Mouse (Mus musculus) heart, embryonic 13.5 days (tissue): ENCODE measurements at regions not wholly inside any gene's neighbourhood (a gene's known extent, or its start where the extent isn't known, plus 50 kb on each side); places are given as distances from the start of the nearest gene placed in this dataset.

Experiments used
- ATAC-seq: fragments of 200-750 bp; cut with Nextera tagmentation; 2 replicates; pipeline ENCODE4 v1.8.0; 2017; ENCODE audit warnings: moderate TSS enrichment; ENCODE audit not compliant: insufficient number of reproducible peaks, low FRiP score, low TSS enrichment; ENCODE audit errors: extremely low read depth
- H3K27ac ChIP-seq: fragments of 300-500 bp; sonication (generic); replicated peaks from 2 replicates; pipeline ENCODE4 v1.5.1; 2015; ENCODE audit warnings: moderate library complexity, mild to moderate bottlenecking, inconsistent platforms
- H3K27me3 ChIP-seq: fragments of 300-500 bp; sonication (generic); replicated peaks from 2 replicates; pipeline ENCODE4 v1.6.1; 2015; ENCODE audit warnings: mild to moderate bottlenecking, inconsistent platforms
- H3K36me3 ChIP-seq: fragments of 300-500 bp; sonication (generic); 2 replicates; pipeline ENCODE4 v1.6.1; 2015; ENCODE audit warnings: mild to moderate bottlenecking, inconsistent platforms
- H3K4me1 ChIP-seq: fragments of 300-500 bp; sonication (generic); 2 replicates; pipeline ENCODE4 v1.6.1; 2015; ENCODE audit warnings: inconsistent platforms
- H3K4me2 ChIP-seq: fragments of 300-500 bp; sonication (generic); 2 replicates; pipeline ENCODE4 v1.6.1; 2015; ENCODE audit warnings: inconsistent platforms, mild to moderate bottlenecking, moderate library complexity
- H3K4me3 ChIP-seq: fragments of 300-500 bp; sonication (generic); 2 replicates; pipeline ENCODE4 v1.5.1; 2015; ENCODE audit warnings: moderate library complexity, mild to moderate bottlenecking, inconsistent platforms
- H3K9ac ChIP-seq: fragments of 300-500 bp; sonication (generic); 2 replicates; pipeline ENCODE4 v1.6.1; 2015; ENCODE audit warnings: inconsistent platforms, mild to moderate bottlenecking, moderate library complexity
- H3K9me3 ChIP-seq: fragments of 300-500 bp; sonication (generic); 2 replicates; pipeline ENCODE4 v1.6.1; 2016; ENCODE audit warnings: inconsistent platforms
- WGBS: fragments of 180-500 bp; shearing (Covaris S2); methylation state at CpG from one replicate; pipeline ENCODE4 v1.1.7; 2015; ENCODE audit warnings: mixed read lengths; 5-methylcytosine and 5-hydroxymethylcytosine counted together

DNA sequence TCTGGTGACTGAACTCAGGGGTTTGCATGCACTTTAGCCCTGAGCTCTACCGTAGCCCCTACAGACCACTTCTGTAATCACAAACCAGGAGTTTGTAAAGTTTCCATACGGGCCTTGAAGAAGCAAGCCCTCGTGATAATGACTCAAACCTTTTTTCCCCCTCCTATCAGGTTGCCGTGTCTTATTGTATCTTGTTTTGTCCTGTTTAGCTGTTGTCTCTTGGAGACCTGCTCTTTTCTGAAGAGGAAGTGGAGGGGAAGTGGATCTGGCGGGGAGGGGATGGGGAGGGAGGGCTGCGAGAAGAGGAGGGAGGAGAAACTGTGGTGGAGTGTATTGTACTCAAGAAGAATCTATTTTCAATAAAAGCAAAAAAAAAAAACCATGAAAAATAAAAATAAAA, 87.0 kb downstream of the Fam43a start:
- Histone ChIP-seq H3K9me3 (0 out of 2 replicates have a peak, but pooled peaks cover 5% of the 10 kb centered on the region), H3K27me3 (no peaks in the 10 kb centered on the region), H3K27ac (no peak overlapping the region), H3K9ac (no peak overlapping the region), H3K4me1 (no peaks in the 10 kb centered on the region), H3K4me2 (no peak overlapping the region), H3K4me3 (no peak overlapping the region), H3K36me3 (no peaks in the 10 kb centered on the region)
- ATAC-seq, result no peak
- WGBS, result 46% methylated on average over 6 of the region's 6 CpGs

DNA sequence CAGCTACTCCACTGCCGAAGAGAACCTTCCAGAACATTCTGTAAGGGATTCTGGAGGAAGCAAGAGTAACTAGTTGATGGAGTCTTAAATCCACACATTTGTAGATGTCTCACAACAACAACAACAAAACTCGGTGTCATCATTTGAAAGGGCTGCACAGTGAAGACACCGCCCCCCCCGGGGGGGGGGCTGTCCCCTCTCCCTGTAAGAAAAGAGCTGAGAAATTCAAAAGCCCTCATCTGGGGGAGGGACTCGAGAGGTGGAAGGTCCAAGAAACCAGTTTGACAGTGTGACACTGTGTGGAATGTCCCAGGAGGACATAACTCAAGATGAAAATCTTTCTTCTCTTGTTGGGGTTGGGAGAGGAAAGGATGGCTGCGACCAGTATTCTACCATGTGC, 87.7 kb downstream of the Fam43a start:
- no peak for ATAC-seq
- WGBS, result 84% methylated on average over 6 of the region's 6 CpGs
- H3K4me1 ChIP-seq, result peaks cover 4% of the 10 kb centered on the region

DNA sequence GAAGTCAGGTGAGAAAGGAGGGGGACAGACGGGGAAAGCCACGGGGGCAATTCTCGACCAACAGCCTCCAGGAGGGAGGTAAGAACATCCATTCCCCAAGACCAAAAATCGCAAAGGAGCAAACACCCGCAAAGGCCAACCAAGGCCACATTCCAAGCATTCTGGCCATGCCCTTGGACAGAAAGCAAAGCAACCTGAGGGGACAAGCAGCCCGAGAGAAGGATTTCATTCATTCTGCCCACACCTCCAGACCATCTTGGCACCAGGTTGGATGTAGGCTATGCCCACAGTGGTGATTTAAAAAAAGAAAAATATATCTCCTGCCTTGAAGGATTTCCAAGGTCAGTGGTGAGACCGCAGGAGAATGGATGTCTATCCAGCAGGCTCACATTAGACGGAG, 88.2 kb downstream of the Fam43a start:
- no peak overlapping the region for H3K9ac ChIP-seq
- no peak overlapping the region for H3K27ac ChIP-seq
- ATAC-seq, result no peak
- H3K9me3 ChIP-seq, result 0 out of 2 replicates have a peak, but pooled peaks cover 5% of the 10 kb centered on the region
- H3K4me3 ChIP-seq, result no peak overlapping the region
- WGBS, result 72% methylated on average over 8 of the region's 8 CpGs
- peaks cover 9% of the 10 kb centered on the region for H3K4me1 ChIP-seq
- no peaks in the 10 kb centered on the region for H3K27me3 ChIP-seq
- H3K4me2 ChIP-seq, result no peak overlapping the region
- H3K36me3 ChIP-seq, result no peaks in the 10 kb centered on the region

More for the DNA sequence above, 87.7 kb downstream of the Fam43a start:
- Histone ChIP-seq H3K27ac (no peak overlapping the region), H3K9me3 (0 out of 2 replicates have a peak, but pooled peaks cover 5% of the 10 kb centered on the region), H3K9ac (no peak overlapping the region), H3K27me3 (no peaks in the 10 kb centered on the region), H3K4me3 (no peak overlapping the region), H3K36me3 (no peaks in the 10 kb centered on the region), H3K4me2 (no peak overlapping the region)

DNA sequence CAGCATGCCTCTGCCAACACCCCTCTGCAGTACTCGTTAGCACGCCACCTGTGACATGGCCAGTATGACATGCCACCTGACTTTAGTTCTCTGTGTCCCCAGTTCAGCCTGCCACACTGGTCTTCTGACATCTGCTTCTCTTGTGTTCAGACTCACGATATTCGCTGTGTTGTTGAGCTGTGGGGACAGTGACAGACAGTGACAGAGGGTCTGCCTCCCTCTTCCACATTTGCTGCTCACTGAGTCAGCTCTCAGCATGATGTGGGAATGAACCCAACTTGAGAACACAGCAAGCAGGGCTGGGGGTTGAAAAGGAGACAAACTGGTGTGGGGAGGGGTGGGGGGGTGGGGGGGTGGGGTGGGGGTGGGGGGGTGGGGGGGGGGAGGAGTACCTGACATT, 91.0 kb downstream of the Fam43a start:
- WGBS, result 49% methylated on average over 4 of the region's 4 CpGs

DNA sequence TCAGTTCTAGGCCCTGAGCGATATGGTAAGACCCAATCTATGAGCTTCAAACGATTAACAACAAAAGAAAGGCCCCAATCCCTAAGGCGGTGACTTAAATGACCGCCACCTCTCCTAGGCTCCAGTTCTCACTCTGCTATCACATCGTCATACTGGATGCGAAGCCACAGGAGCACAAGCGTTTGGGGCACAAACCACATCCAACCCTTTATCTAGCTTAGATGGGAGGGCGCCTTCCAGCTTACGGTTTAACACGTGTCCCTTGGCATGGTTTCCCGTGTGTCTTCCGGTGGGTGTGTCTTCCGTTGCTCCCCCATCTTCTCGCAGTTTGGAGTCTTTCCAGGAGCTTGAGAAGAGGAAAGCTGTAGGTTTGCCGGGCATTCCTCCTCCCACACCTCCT, 92.4 kb downstream of the Fam43a start:
- WGBS, result 73% methylated on average over 15 of the region's 15 CpGs
- H3K9ac ChIP-seq, result no peak overlapping the region

More for the DNA sequence above, 91.0 kb downstream of the Fam43a start:
- no peaks in the 10 kb centered on the region for H3K9me3 ChIP-seq
- H3K27ac ChIP-seq, result no peak overlapping the region
- no peak overlapping the region for H3K4me2 ChIP-seq
- H3K36me3 ChIP-seq, result no peaks in the 10 kb centered on the region
- H3K4me3 ChIP-seq, result no peak overlapping the region
- peaks cover 23% of the 10 kb centered on the region for H3K4me1 ChIP-seq
- H3K27me3 ChIP-seq, result no peaks in the 10 kb centered on the region
- H3K9ac ChIP-seq, result no peak overlapping the region
- ATAC-seq, result no peak

DNA sequence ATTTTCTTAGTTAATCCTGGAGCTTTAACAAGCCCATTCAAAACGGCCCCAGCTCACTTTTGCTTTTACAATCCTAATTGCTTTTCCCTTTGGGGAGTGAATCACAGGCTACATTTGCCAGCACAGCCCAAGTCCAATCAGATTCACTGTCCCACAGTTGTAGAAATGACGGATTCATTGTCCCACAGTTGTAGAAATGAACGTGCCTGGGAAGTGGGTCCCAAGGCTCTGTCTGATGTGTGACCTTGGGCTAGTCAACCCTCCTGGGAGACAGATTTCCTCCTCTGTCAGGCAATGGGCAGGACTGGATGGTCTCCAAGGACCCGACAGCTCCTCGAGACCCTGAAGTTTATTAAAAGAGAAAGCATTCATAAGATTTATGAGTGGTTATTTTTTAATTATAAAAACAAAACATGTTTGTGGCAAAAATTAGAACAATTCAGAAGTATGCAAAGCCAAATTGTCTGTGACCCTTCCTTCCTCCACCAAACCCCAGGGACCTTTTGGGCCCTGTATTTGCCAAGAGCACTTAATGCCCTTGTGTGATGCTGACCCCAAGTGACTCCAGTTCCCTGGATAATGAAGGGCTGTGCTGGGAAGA, 93.1 kb downstream of the Fam43a start:
- Histone ChIP-seq H3K27me3 (no peaks in the 10 kb centered on the region), H3K4me1 (peaks cover 30% of the 10 kb centered on the region), H3K27ac (no peak overlapping the region), H3K9me3 (no peaks in the 10 kb centered on the region), H3K4me3 (no peak overlapping the region), H3K4me2 (no peak overlapping the region), H3K9ac (no peak overlapping the region), H3K36me3 (no peaks in the 10 kb centered on the region)
- no peak for ATAC-seq
- WGBS, result 67% methylated on average over 5 of the region's 5 CpGs

More for the DNA sequence above, 92.4 kb downstream of the Fam43a start:
- ATAC-seq, result no peak
- H3K4me1 ChIP-seq, result peaks cover 25% of the 10 kb centered on the region
- no peak overlapping the region for H3K4me2 ChIP-seq
- no peaks in the 10 kb centered on the region for H3K36me3 ChIP-seq
- no peak overlapping the region for H3K27ac ChIP-seq
- no peaks in the 10 kb centered on the region for H3K9me3 ChIP-seq
- no peaks in the 10 kb centered on the region for H3K27me3 ChIP-seq
- H3K4me3 ChIP-seq, result no peak overlapping the region

DNA sequence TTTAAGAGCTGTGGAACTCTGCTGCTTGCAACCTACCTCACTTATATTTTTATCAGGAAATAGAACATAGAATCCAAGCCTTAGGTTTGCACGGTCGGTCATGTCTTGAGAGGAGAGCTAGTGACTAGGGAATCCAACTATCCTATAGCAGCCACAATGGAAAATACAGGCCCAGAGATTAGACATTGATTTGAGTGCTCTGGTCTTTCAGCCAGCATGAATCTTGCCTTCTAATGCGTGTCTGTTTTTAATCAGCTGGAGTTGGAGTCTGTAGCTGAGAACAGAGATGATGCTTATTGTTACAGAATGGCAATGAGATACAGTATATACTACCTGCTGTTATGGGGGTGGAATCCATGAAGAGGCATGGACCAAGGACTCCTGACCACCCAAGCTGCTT, 93.7 kb downstream of the Fam43a start:
- Histone ChIP-seq H3K4me3 (no peak overlapping the region), H3K27me3 (no peaks in the 10 kb centered on the region), H3K4me1 (peaks cover 30% of the 10 kb centered on the region), H3K4me2 (no peak overlapping the region), H3K27ac (no peak overlapping the region), H3K9ac (no peak overlapping the region), H3K36me3 (no peaks in the 10 kb centered on the region), H3K9me3 (no peaks in the 10 kb centered on the region)
- no peak for ATAC-seq
- 70% methylated on average over 3 of the region's 3 CpGs for WGBS

DNA sequence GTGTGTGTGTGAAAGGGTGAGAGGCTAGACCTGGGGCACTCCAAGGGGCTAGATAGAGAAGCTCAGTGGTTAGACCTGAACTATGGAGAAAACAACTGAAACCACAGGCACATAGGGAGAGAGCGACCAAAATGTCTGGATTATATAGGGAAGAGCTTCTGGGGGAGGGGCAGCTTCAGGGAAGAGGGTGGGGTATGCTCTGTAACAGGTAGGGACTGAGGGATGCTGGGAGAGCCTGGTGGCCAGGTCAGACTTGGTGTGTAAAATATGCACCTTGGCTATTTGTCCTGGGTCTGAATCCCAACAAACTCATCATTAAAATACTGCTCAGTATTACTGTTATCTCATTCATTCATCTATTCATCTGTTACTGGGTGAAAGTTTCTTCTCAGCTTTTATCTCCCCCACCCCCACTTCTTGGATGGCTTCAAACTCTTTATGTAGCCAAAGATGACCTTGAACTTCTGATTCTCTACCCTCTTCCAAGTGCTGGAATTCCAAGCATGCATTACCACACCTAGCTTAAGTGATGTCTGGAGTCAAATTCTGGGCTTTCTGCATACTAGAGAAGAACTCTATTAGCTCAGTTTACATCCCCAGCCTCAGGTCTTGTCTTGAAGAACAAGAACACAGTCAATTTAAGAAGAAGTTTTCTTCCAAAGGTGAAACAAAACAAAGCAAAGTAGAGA, 94.5 kb downstream of the Fam43a start:
- ATAC-seq, result no peak
- Histone ChIP-seq H3K36me3 (no peaks in the 10 kb centered on the region), H3K27ac (no peak overlapping the region), H3K9ac (no peak overlapping the region), H3K27me3 (no peaks in the 10 kb centered on the region), H3K4me3 (no peak overlapping the region), H3K4me1 (peaks cover 30% of the 10 kb centered on the region), H3K4me2 (no peak overlapping the region), H3K9me3 (no peaks in the 10 kb centered on the region)
- WGBS, result 91% methylated on average over 1 of the region's 1 CpGs

DNA sequence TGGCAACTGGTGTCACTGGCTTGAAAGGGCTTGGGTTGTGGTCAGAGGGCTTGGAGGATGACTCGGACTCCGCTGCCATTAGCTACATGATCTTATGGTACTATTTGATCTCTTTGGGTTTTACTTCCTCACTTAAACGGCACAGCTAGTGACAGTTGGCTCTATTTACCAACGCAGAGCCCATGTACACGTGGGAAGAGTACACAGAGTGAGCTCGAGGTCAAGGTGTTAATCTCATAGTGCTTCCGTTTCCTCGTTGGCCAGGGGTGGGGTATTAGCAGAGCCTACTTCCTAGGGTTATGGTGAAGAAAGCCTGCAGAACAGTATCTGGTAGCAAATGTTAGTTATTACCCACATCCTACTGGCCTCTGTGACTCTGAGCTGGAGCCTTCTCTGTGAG, 96.2 kb downstream of the Fam43a start:
- H3K27ac ChIP-seq, result no peak overlapping the region
- H3K9me3 ChIP-seq, result no peaks in the 10 kb centered on the region
- H3K9ac ChIP-seq, result no peak overlapping the region
- H3K36me3 ChIP-seq, result no peaks in the 10 kb centered on the region
- H3K4me3 ChIP-seq, result no peak overlapping the region
- peaks cover 30% of the 10 kb centered on the region for H3K4me1 ChIP-seq
- no peak overlapping the region for H3K4me2 ChIP-seq
- H3K27me3 ChIP-seq, result no peaks in the 10 kb centered on the region
- 71% methylated on average over 8 of the region's 8 CpGs for WGBS
- no peak for ATAC-seq

DNA sequence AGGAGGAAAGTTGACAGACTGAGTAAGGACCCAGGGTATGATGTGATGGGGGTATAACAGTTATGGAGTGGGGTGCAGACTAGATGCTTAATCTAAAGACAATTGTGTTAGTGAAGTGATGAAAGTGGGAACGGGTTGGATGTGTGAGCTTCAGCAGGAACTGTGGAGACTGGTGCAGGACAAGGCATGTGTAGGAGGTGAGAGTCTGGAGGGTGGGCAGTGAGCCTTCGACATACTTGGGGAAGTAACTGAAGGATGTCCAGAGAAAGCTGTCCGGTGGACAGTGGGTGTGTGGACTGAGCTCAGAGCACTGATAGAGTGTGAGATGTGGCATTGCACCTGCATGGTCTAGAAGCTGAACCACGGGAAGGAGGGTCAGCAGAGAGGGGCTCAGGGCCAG, 97.7 kb downstream of the Fam43a start:
- H3K9me3 ChIP-seq, result no peaks in the 10 kb centered on the region
- H3K4me1 ChIP-seq, result peaks cover 32% of the 10 kb centered on the region
- H3K4me3 ChIP-seq, result no peak overlapping the region
- no peaks in the 10 kb centered on the region for H3K36me3 ChIP-seq
- H3K27me3 ChIP-seq, result no peaks in the 10 kb centered on the region
- no peak overlapping the region for H3K4me2 ChIP-seq
- no peak for ATAC-seq
- H3K27ac ChIP-seq, result no peak overlapping the region
- 46% methylated on average over 4 of the region's 4 CpGs for WGBS
- no peak overlapping the region for H3K9ac ChIP-seq

DNA sequence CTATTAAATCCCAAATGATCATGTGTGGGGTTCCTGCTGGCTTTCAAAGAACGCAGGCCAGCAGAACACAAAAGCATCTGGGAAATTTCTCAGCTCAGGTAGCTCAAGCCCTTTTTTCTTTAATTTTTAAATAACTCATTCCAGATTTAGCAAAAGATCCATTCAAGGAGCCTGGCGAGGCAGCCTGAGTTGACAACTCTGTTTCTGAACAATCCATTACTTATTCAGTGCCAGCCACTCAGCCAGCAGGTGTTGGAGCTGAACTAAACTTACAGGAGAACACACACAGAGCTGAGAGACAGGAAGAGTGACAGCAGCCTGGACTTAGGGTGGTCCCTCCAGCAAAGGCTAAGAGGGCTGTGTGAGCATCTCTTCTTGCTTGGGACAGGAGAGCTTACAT, 98.3 kb downstream of the Fam43a start:
- Histone ChIP-seq H3K9ac (no peak overlapping the region), H3K36me3 (no peaks in the 10 kb centered on the region), H3K9me3 (no peaks in the 10 kb centered on the region), H3K4me1 (peaks cover 26% of the 10 kb centered on the region), H3K4me3 (no peak overlapping the region), H3K4me2 (no peak overlapping the region), H3K27me3 (no peaks in the 10 kb centered on the region), H3K27ac (no peak overlapping the region)
- ATAC-seq, result no peak
- 71% methylated on average over 2 of the region's 2 CpGs for WGBS

DNA sequence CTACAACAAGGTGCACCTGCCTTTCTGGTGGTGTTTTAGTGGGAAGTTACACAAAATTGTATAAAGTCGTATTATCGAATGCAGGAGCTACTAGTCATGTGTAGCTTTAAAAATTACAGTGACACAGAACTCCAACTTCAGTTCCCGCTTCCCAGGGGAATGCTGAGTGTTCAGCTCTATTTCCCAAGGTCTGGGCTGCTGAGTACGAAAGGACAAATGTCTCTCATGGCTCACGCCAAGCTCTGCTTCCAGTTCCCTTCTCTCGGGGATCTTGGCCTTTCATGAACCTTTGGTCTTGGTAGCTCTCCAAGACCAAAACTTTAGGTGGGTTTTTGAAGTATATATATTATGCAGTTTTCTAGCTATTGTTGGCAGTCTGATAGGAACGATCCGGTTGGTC, 104.3 kb downstream of the Fam43a start:
- Histone ChIP-seq H3K4me3 (no peak overlapping the region), H3K4me2 (no peak overlapping the region), H3K9me3 (peaks cover 10% of the 10 kb centered on the region; the same call in 1 of the 2 replicates), H3K9ac (no peak overlapping the region), H3K36me3 (no peaks in the 10 kb centered on the region), H3K4me1 (peaks cover 6% of the 10 kb centered on the region; the same call in 1 of the 2 replicates), H3K27ac (no peak overlapping the region), H3K27me3 (no peaks in the 10 kb centered on the region)
- no peak for ATAC-seq
- WGBS, result 82% methylated on average over 8 of the region's 8 CpGs
